Mouse (Mus musculus) hindbrain, embryonic 11.5 days (tissue): ENCODE measurements around the gene Rabac1. TPM values are rescaled to one million over a fixed set of nuclear protein-coding genes. Genes with fewer than 3 reads are reported as not detected.

Experiments
- ATAC-seq: fragments of 200-750 bp; cut with Nextera tagmentation; 2 replicates; pipeline ENCODE4 v1.8.0; 2017; ENCODE audit warnings: mild to moderate bottlenecking, moderate TSS enrichment, moderate library complexity; ENCODE audit not compliant: low FRiP score
- DNase-seq: peaks from one replicate; pipeline ENCODE4 v3.0.0-alpha.2; 2015; ENCODE audit warnings: low spot score
- H3K27ac ChIP-seq: fragments of 300-500 bp; sonication (generic); 2 replicates; pipeline ENCODE4 v1.5.1; 2014; ENCODE audit warnings: mild to moderate bottlenecking, low read depth, low read length
- H3K27me3 ChIP-seq: fragments of 300-500 bp; sonication (generic); 2 replicates; pipeline ENCODE4 v1.6.1; 2014; ENCODE audit warnings: mild to moderate bottlenecking, low read length, moderate library complexity, mixed read lengths; ENCODE audit not compliant: control insufficient read depth, insufficient read depth
- H3K36me3 ChIP-seq: fragments of 300-500 bp; sonication (generic); 2 replicates; pipeline ENCODE4 v1.6.1; 2014; ENCODE audit warnings: mild to moderate bottlenecking, low read length, moderate library complexity, mixed read lengths; ENCODE audit not compliant: control insufficient read depth, insufficient read depth
- H3K4me1 ChIP-seq: fragments of 300-500 bp; sonication (generic); replicated peaks from 2 replicates; pipeline ENCODE4 v1.6.1; 2014; ENCODE audit warnings: low read length, mixed read lengths; ENCODE audit not compliant: control insufficient read depth, insufficient read depth
- H3K4me2 ChIP-seq: fragments of 300-500 bp; sonication (generic); replicated peaks from 2 replicates; pipeline ENCODE4 v1.6.1; 2014; ENCODE audit warnings: mild to moderate bottlenecking, low read depth, low read length
- H3K4me3 ChIP-seq: fragments of 300-500 bp; sonication (generic); 2 replicates; pipeline ENCODE4 v1.5.1; 2014; ENCODE audit warnings: low read depth, low read length
- H3K9ac ChIP-seq: fragments of 300-500 bp; sonication (generic); 2 replicates; pipeline ENCODE4 v1.6.1; 2014; ENCODE audit warnings: low read depth, low read length
- H3K9me3 ChIP-seq: fragments of 300-500 bp; sonication (generic); 2 replicates; pipeline ENCODE4 v1.6.1; 2016; ENCODE audit warnings: low read length; ENCODE audit not compliant: control insufficient read depth
- WGBS: fragments of 180-500 bp; shearing (Covaris S2); extraction: QIAGEN DNeasy Blood & Tissue Kit; methylation state at CpG from one replicate; pipeline ENCODE4 v1.1.7; 2014; 5-methylcytosine and 5-hydroxymethylcytosine counted together
- polyA plus RNA-seq: library from polyadenylated mRNA; unstranded; fragments of >200 nt; fragmentation: Nextera tagmentation; extraction: Ambion mirVana; gene quantifications from 2 replicates; pipeline ENCODE4 v1.2.1, GENCODE M21; 2014

The Rabac1 gene
- polyA plus RNA-seq, 1 experiment from 2014 or later = 129 TPM

DNA sequence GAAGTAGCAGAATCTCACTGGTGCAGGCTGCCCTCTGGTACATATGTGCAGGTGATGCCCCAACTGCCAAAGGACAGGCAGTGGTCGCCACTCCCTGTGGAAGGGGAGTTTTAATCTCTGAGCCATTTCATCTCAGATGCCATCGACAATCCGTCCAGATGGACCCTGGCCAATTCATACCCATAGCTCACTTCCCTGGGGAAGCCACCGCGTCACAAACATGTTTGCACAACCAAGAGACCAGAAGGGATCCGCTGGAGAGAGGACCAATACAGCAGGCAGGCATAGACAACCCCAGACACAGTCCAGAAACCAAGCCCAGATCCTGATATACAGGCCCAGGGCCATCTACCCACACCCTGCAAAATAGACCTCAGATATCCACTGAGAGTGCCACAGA, 42.1 kb downstream of the Rabac1 start:
- Histone ChIP-seq H3K9me3 (no peaks in the 10 kb centered on the region), H3K4me3 (no peak overlapping the region), H3K9ac (no peak overlapping the region), H3K27me3 (peaks cover 57% of the 10 kb centered on the region), H3K4me1 (peaks cover 5% of the 10 kb centered on the region; the same call in 1 of the 2 replicates), H3K36me3 (peaks cover 6% of the 10 kb centered on the region), H3K4me2 (no peak overlapping the region), H3K27ac (no peak overlapping the region)
- WGBS = 49% methylated on average over 6 of the region's 6 CpGs
- DNase-seq (no peak), ATAC-seq (no peak)

Other genes starting within 250 kb of the Rabac1 start
- not detected in 2 replicates for gene Gm4763, start 245.8 kb downstream of the Rabac1 start, polyA plus RNA-seq
- not detected in 2 replicates for gene Cd177, start 212.4 kb downstream of the Rabac1 start, polyA plus RNA-seq
- gene Ceacam10, start 195.5 kb downstream of the Rabac1 start, polyA plus RNA-seq = not detected in 2 replicates
- gene Gm9844, start 110.5 kb downstream of the Rabac1 start, polyA plus RNA-seq = 20.9 and 23.6 TPM in 2 replicates
- not detected in 2 replicates for gene Lypd4, start 102.8 kb downstream of the Rabac1 start, polyA plus RNA-seq
- gene Dmrtc2, start 102.7 kb downstream of the Rabac1 start, polyA plus RNA-seq = 0.14 TPM in 1 of 2 replicates, not detected in the other
- 1,792 and 1,821 TPM in 2 replicates for gene Rps19, start 88.4 kb downstream of the Rabac1 start, polyA plus RNA-seq
- 0.39 TPM in 1 of 2 replicates, not detected in the other for gene Cd79a, start 75.4 kb downstream of the Rabac1 start, polyA plus RNA-seq
- gene Arhgef1, start 69.8 kb downstream of the Rabac1 start, polyA plus RNA-seq = 43.0 and 46.4 TPM in 2 replicates
- 4.7 and 6.1 TPM in 2 replicates for gene Gm4881, start 28.3 kb downstream of the Rabac1 start, polyA plus RNA-seq
- gene Atp1a3, start 33.2 kb upstream of the Rabac1 start, polyA plus RNA-seq = 40.1 and 48.8 TPM in 2 replicates
- 8.9 and 14.4 TPM in 2 replicates for gene Grik5, start 99.6 kb upstream of the Rabac1 start, polyA plus RNA-seq
- 17.9 and 19.9 TPM in 2 replicates for gene Zfp574, start 99.8 kb upstream of the Rabac1 start, polyA plus RNA-seq
- gene Pou2f2, start 207.0 kb upstream of the Rabac1 start, polyA plus RNA-seq = 40.1 and 51.9 TPM in 2 replicates
- 7.3 and 8.5 TPM in 2 replicates for gene Dedd2, start 247.9 kb upstream of the Rabac1 start, polyA plus RNA-seq
- gene Zfp526, start 248.7 kb upstream of the Rabac1 start, polyA plus RNA-seq = 2.9 and 3.9 TPM in 2 replicates